Mouse (Mus musculus) layer of hippocampus, adult 2 months (tissue): ENCODE results near the gene Cd80. TPM values are rescaled to one million over a fixed set of nuclear protein-coding genes. Genes with fewer than 3 reads are reported as not detected.
A peak's percentile ranks its signal among the peaks of the same experiment; 100 is the strongest.

Source experiments
- DNase-seq, 2 experiments: peaks; one replicate each; pipeline ENCODE4 v3.0.0; 2022; ENCODE audit warnings: low spot score in 2 of 2
- H3K27ac ChIP-seq: fragments of 200-600 bp; 2 replicates; pipeline ENCODE4 v1.8.1; 2022
- H3K4me3 ChIP-seq: fragments of 200-600 bp; 2 replicates; pipeline ENCODE4 v1.8.1; 2022; ENCODE audit warnings: mild to moderate bottlenecking
- CTCF ChIP-seq: fragments of 200-600 bp; conservative IDR thresholded peaks from 2 replicates; pipeline ENCODE4 v1.8.1; 2022; ENCODE audit warnings: antibody characterized with exemption, mild to moderate bottlenecking, moderate library complexity
- total RNA-seq, 2 experiments: library from RNA; stranded (reverse); gene quantifications; 2 replicates each; pipeline ENCODE4 v1.2.3; 2021

Gene Cd80
- total RNA-seq, 2 experiments from 2014 or later = 0.15 to 0.69 TPM

GRCm38 (mm10) chr16:38453952-38454351, 1.4 kb upstream of the Cd80 start:
- no peak for TF ChIP-seq CTCF

GRCm38 (mm10) chr16:38454533-38455254, 667 bp upstream of the Cd80 start:
- TF ChIP-seq CTCF = no peak

More at GRCm38 (mm10) chr16:38453952-38454351, 1.4 kb upstream of the Cd80 start:
- no peak for DNase-seq
- Histone ChIP-seq H3K4me3 (no peak overlapping the region), H3K27ac (no peak overlapping the region)

DNA sequence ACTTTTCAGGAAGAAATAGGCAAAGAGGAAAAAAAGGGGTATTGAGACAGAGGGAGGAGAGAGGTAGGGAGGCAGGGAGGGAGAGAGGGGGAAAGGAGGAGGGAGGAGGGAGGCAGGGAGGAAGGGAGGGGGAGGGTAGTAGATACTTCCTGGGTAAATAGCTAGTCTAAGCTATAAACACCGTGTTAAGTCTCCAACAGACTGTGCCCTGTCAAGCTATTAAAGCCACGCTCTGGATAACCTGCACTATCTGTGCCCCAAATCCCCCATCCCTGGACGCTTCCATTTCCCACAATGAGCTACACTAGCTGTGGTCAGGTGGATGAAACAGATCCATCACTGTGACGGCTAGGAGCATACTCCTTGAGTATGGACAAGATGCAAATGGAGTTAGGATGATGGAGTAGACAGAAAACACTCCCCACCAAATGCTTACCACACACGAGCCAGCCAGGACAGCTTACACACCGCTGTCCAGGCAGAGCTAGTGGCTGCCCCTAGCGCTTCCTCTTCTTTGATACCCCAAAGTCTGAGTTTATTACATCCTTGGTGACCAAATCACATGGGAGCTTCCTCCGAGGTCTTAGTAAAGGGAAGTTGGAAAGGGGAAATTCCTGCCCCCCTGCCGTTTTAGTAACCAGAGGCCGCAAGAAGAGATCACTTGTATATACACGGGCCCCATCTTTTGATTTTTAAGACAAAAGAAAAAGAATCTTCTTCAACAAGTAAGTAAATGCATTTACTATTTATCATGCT, 1.6 kb downstream of the Cd80 start:
- no peak for DNase-seq
- Histone ChIP-seq H3K27ac (no peak overlapping the region), H3K4me3 (no peak overlapping the region)
- no peak for TF ChIP-seq CTCF

More at GRCm38 (mm10) chr16:38454533-38455254, 667 bp upstream of the Cd80 start:
- no peak overlapping the region for H3K27ac ChIP-seq
- no peak for DNase-seq
- H3K4me3 ChIP-seq = no peak overlapping the region

- DNase-seq = no peak
- Histone ChIP-seq H3K4me3 (no peak overlapping the region), H3K27ac (no peak overlapping the region)
- TF ChIP-seq CTCF = no peak
Measured at GRCm38 (mm10) chr16:38458600-38459280, 3.4 kb downstream of the Cd80 start.

- no peak overlapping the region for H3K27ac ChIP-seq
- H3K4me3 ChIP-seq = no peak overlapping the region
- TF ChIP-seq CTCF = no peak
- DNase-seq = no peak
Measured at GRCm38 (mm10) chr16:38459990-38460389, 4.6 kb downstream of the Cd80 start.

GRCm38 (mm10) chr16:38461749-38462148, 6.4 kb downstream of the Cd80 start:
- TF ChIP-seq CTCF = no peak

DNA sequence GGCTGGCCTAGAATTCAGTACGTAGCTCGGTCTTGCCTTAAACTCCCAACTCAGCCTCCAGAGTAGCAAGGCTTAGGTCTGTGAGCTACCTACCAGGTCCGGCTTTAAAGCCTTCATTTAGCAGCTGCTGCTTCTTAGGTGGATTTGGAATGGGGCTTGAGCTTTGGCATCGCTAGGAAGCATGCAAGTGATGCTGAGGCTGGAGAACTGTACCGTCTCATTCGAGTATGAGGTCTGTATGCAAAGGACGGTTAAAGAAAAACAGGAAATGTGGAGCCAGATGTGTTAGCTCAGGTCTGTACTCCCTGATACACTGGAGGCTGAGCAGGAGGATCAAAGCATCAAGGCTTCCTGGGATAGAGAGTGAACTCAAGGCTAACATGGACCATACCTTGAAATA, 6.8 kb downstream of the Cd80 start:
- DNase-seq = no peak
- no peak for TF ChIP-seq CTCF
- Histone ChIP-seq H3K27ac (no peak overlapping the region), H3K4me3 (no peak overlapping the region)

More at GRCm38 (mm10) chr16:38461749-38462148, 6.4 kb downstream of the Cd80 start:
- no peak overlapping the region for H3K4me3 ChIP-seq
- no peak overlapping the region for H3K27ac ChIP-seq
- DNase-seq = no peak

GRCm38 (mm10) chr16:38463305-38463704, 7.9 kb downstream of the Cd80 start:
- no peak overlapping the region for H3K27ac ChIP-seq
- no peak overlapping the region for H3K4me3 ChIP-seq
- no peak for DNase-seq
- no peak for TF ChIP-seq CTCF

- no peak overlapping the region for H3K4me3 ChIP-seq
- H3K27ac ChIP-seq = no peak overlapping the region
- no peak for DNase-seq
- TF ChIP-seq CTCF = no peak
Measured at GRCm38 (mm10) chr16:38466089-38466488, 10.7 kb downstream of the Cd80 start.

DNA sequence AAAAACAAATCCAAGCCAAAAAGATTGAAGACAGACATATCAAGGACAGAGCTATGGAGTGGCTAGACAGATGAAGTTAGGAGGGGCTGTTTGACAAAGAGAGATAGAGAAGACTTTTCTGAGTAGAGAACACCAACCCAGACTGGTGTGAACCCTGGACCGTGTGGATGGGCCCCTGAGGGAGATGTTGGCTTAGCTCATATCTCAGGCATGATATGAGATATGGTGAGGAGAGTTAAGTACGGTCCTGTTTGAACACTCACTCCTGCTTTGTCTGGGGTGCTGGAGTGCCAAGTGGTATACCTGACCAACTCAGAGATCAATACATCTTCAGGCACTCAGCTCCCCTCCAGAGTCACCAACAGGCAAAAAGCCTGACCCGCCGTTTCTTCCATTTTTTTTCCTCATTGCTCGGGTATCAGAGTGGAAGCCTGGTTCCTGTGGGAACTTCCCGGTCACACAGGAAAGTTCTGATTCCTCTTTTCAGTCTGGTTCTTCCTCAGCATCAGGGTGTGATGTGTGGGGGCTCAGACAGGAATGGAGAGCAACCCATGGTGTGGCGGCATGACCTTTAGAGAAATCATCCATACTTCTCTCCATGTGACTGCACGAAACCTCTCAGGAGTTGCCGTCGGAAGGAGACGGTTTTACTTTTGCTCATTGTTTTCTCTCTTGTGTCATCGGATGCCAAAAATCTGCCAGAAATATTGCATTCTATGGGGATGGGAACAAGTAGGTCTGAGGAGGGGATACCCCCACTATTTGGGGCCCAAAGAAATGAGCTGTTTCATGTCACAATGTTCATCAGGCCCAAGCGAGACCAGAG, 11.9 kb downstream of the Cd80 start:
- no peak for DNase-seq
- TF ChIP-seq CTCF = no peak
- Histone ChIP-seq H3K27ac (no peak overlapping the region), H3K4me3 (no peak overlapping the region)

DNA sequence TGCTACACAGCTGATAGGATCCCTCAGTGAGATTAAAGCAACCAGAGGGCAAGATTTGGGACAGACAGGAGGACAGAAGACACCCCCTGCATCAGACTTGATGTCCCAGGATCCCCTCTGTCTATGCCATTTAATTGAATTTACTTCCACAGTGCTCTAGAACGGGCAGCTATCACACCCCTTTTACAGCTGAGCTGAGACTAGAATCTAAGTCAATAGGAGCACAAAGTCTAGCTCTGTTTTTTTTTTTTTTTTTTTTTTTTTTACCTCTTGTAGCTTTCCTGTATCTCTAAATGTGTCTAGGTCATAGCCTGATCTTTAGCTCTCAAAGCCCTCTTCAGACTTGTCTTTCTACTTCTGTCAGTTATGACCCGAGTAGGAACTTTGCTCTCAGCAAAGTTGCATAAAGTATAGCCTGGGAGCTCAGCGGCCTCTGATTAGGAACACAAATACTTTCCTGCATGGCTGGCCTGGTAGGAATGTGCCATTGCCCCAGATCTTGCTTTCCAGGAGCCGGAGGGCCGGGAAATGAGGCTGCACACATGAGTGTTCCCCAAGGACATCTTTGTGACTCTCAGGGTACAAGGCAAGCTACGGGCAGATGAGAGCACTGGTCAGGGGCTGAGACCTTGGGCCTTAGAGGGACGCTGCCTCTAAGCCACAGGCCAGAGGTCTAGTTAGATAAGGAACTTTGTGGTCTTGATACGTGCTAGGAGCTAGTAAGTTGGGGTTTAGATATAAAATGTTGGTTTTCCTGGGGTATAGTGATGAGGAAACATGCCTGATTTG, 12.8 kb downstream of the Cd80 start:
- H3K27ac ChIP-seq = no peak overlapping the region
- no peak for DNase-seq
- no peak for TF ChIP-seq CTCF
- H3K4me3 ChIP-seq = no peak overlapping the region

DNA sequence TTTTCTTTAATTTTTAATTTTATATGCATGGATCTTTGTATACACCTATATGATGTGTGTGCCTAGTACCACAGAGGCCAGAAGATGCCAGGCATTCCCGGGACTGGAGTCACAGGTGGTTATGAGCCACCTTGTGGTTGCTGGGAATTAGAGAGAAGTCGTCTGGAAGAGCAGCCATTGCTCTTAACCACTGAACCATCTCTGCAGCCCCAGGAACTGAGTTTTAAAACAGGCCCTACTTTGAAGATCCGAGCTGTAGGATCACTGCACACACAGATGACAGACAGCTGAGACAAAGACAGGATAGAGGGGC, 13.3 kb downstream of the Cd80 start:
- no peak overlapping the region for H3K4me3 ChIP-seq
- no peak overlapping the region for H3K27ac ChIP-seq
- peak; percentile 32 for TF ChIP-seq CTCF
- no peak for DNase-seq
